ENCODE assay signal across 17 mouse cellular contexts in genomic region chr6:127322398-127322797, GRCm38 (mm10).
A peak's percentile ranks its signal among the peaks of the same experiment; 100 is the strongest.
DNase-seq lines count a peak whose midpoint lies in the region; ATAC-seq lines count a peak whose summit lies in the region.
"Had no signal": no experiment of that assay in that cellular context is flagged by ENCODE, and none has a peak within 500 bp of the region (broad histone marks: within the 10 kb centered on the region; RNA-seq: fewer than 3 reads in every experiment).

No protein-coding gene starts in this region.

- H3K9ac ChIP-seq in hindbrain, embryonic 13.5 days = no peak overlapping the region
- peak overlapping the region; percentile 40; the same call in 1 of the 2 replicates for H3K9ac ChIP-seq in liver, embryonic 16.5 days (ENCODE audit: low read depth, low read length)
- H3K9ac ChIP-seq: limb, embryonic 15.5 days had no signal

- intact Hi-C loops in left cerebral cortex, postnatal 36 days (cut with DNase I) = loop anchor here (5.0 kb wide), 1 partner anchor 35 kb away; no protein-coding TSS in a partner anchor

- WGBS in hindbrain, embryonic 10.5 days = 80% methylated on average over 7 of the region's 7 CpGs
- 83% methylated on average over 7 of the region's 7 CpGs for WGBS in hindbrain, embryonic 13.5 days
- WGBS in liver, embryonic 16.5 days (ENCODE audit: insufficient replicate concordance) = 17% methylated on average over 7 of the region's 7 CpGs

- no peaks in the 10 kb centered on the region for H3K36me3 ChIP-seq in hindbrain, embryonic 10.5 days
- no peaks in the 10 kb centered on the region for H3K36me3 ChIP-seq in hindbrain, embryonic 13.5 days
- no peaks in the 10 kb centered on the region; the same call in none of the 2 replicates for H3K36me3 ChIP-seq in erythroblast, embryonic 14.5 days (ENCODE audit: control insufficient read depth)
- H3K36me3 ChIP-seq in liver, embryonic 16.5 days (ENCODE audit: control insufficient read depth, insufficient read depth) = no peaks in the 10 kb centered on the region
- H3K36me3 ChIP-seq: embryonic facial prominence, embryonic 10.5 days; limb, embryonic 15.5 days had no signal

- H3K4me2 ChIP-seq in hindbrain, embryonic 13.5 days = no peak overlapping the region
- peak overlapping the region; percentile 59 for H3K4me2 ChIP-seq in liver, embryonic 16.5 days (ENCODE audit: low read depth, low read length)
- H3K4me2 ChIP-seq: limb, embryonic 15.5 days had no signal

- H3K27ac ChIP-seq in hindbrain, embryonic 10.5 days = 0 out of 2 replicates have a peak overlapping the region, but pooled peaks have one; percentile 1
- no peak overlapping the region for H3K27ac ChIP-seq in hindbrain, embryonic 13.5 days
- H3K27ac ChIP-seq in liver, embryonic 16.5 days (ENCODE audit: low read length) = peak overlapping the region; percentile 97
- H3K27ac ChIP-seq: embryonic facial prominence, embryonic 10.5 days; limb, embryonic 15.5 days had no signal

- ATAC-seq in hindbrain, embryonic 13.5 days (ENCODE audit: low FRiP score) = no peak
- peak; percentile 76 for ATAC-seq in liver, embryonic 16.5 days (ENCODE audit: low read depth)
- ATAC-seq: midbrain, embryonic 16.5 days had no signal

- no peak overlapping the region for H3K4me3 ChIP-seq in hindbrain, embryonic 10.5 days
- no peak overlapping the region for H3K4me3 ChIP-seq in hindbrain, embryonic 13.5 days
- peak overlapping the region; percentile 32 for H3K4me3 ChIP-seq in erythroblast, embryonic 14.5 days (replicated peaks)
- peak overlapping the region; percentile 4 for H3K4me3 ChIP-seq in liver, embryonic 16.5 days (ENCODE audit: low read depth, low read length)
- H3K4me3 ChIP-seq: embryonic facial prominence, embryonic 10.5 days; limb, embryonic 15.5 days had no signal

- H3K4me1 ChIP-seq in hindbrain, embryonic 10.5 days (replicated peaks) = peaks cover 31% of the 10 kb centered on the region
- H3K4me1 ChIP-seq in hindbrain, embryonic 13.5 days (replicated peaks) = peaks cover 11% of the 10 kb centered on the region; the same call in 1 of the 2 replicates
- peaks cover 85% of the 10 kb centered on the region for H3K4me1 ChIP-seq in erythroblast, embryonic 14.5 days (ENCODE audit: control insufficient read depth)
- peaks cover 80% of the 10 kb centered on the region for H3K4me1 ChIP-seq in liver, embryonic 16.5 days (ENCODE audit: control insufficient read depth, low read depth, low read length)

- peaks cover 7% of the 10 kb centered on the region; the same call in 1 of the 2 replicates for H3K27me3 ChIP-seq in hindbrain, embryonic 10.5 days (ENCODE audit: insufficient read depth, poor library complexity, severe bottlenecking)
- H3K27me3 ChIP-seq in hindbrain, embryonic 13.5 days = peaks cover 8% of the 10 kb centered on the region
- H3K27me3 ChIP-seq in erythroblast, embryonic 14.5 days (ENCODE audit: control insufficient read depth) = no peaks in the 10 kb centered on the region
- H3K27me3 ChIP-seq in liver, embryonic 16.5 days (ENCODE audit: control insufficient read depth, insufficient read depth, low read depth, low read length) = no peaks in the 10 kb centered on the region
- H3K27me3 ChIP-seq: limb, embryonic 15.5 days had no signal

- H3K9me3 ChIP-seq in hindbrain, embryonic 10.5 days = no peaks in the 10 kb centered on the region
- no peaks in the 10 kb centered on the region for H3K9me3 ChIP-seq in hindbrain, embryonic 13.5 days
- H3K9me3 ChIP-seq in erythroblast, embryonic 14.5 days (ENCODE audit: control insufficient read depth, low read length) = no peaks in the 10 kb centered on the region
- H3K9me3 ChIP-seq in liver, embryonic 16.5 days (replicated peaks; ENCODE audit: control insufficient read depth, low read length) = no peaks in the 10 kb centered on the region
- H3K9me3 ChIP-seq: embryonic facial prominence, embryonic 10.5 days; limb, embryonic 15.5 days had no signal

- DNase-seq in hindbrain, embryonic 10.5 days (ENCODE audit: low spot score) = no peak
- DNase-seq in MEL-GATA-1-ER (ENCODE audit: extremely low read depth, low read depth) = peak; percentile 68
- no peak for DNase-seq in frontal cortex, postnatal 25 days (ENCODE audit: low spot score in 2 of 2)
- DNase-seq in left cerebral cortex, postnatal 36 days (ENCODE audit: low spot score in 2 of 2) = no peak
- no peak for DNase-seq in left cerebral cortex, adult 11 months (ENCODE audit: low spot score)
- DNase-seq: adrenal gland, postnatal 10 days; B cell, adult 2 months; cerebellum, postnatal 10 days; heart, postnatal 36 days; lung, postnatal 36 days; thymus, adult 18-20 months had no signal

Comparison
In these comparisons a context has a peak if more than half of its experiments do, and no peak if none do; other contexts are left out.
1. H3K4me3 ChIP-seq: peak in erythroblast, embryonic 14.5 days (single experiment) and liver, embryonic 16.5 days (single experiment); none in hindbrain, embryonic 10.5 days (single experiment) and hindbrain, embryonic 13.5 days (single experiment).